Mouse (Mus musculus) gastrocnemius, postnatal 10 days (tissue): ENCODE measurements around the gene Pabpc4. TPM values are rescaled to one million over a fixed set of nuclear protein-coding genes. Genes with fewer than 3 reads are reported as not detected.
"Not testable (repeated sequence)": the region's sequence is repeated elsewhere in the genome, so short reads cannot be mapped to it uniquely, and the experiment has no call there.

ENCODE experiments used
- DNase-seq: peaks from one replicate; pipeline ENCODE4 v3.0.0; 2021; ENCODE audit warnings: mixed read lengths
- total RNA-seq, 2 experiments: library from RNA; stranded (reverse); gene quantifications; 2 replicates each; pipeline ENCODE4 v1.2.3; 2021

Gene Pabpc4
- total RNA-seq, 2 experiments from 2014 or later, result 279 to 289 TPM

GRCm38 (mm10) chr4:123247147-123247880, 14.8 kb upstream of the Pabpc4 start:
- DNase-seq, result no peak

GRCm38 (mm10) chr4:123248971-123249567, 13.1 kb upstream of the Pabpc4 start:
- DNase-seq, result peak; percentile 73

GRCm38 (mm10) chr4:123252214-123252613, 9.9 kb upstream of the Pabpc4 start:
- DNase-seq, result peak; percentile 46

GRCm38 (mm10) chr4:123254617-123255016, 7.5 kb upstream of the Pabpc4 start:
- no peak for DNase-seq

GRCm38 (mm10) chr4:123260071-123260746, 1.9 kb upstream of the Pabpc4 start:
- DNase-seq, result no peak

- DNase-seq, result no peak
These were observed 8.9 kb downstream of the Pabpc4 start for GRCm38 (mm10) chr4:123271063-123271462.

GRCm38 (mm10) chr4:123280117-123280516, 18.0 kb downstream of the Pabpc4 start:
- no peak for DNase-seq

- DNase-seq, result peak; percentile 90
These were observed 20.3 kb downstream of the Pabpc4 start for GRCm38 (mm10) chr4:123282500-123282899.

GRCm38 (mm10) chr4:123282915-123283674, 20.9 kb downstream of the Pabpc4 start:
- peak; percentile 55 for DNase-seq

- not testable (repeated sequence) for DNase-seq
These were observed 21.5 kb downstream of the Pabpc4 start for GRCm38 (mm10) chr4:123283675-123284064.

GRCm38 (mm10) chr4:123284731-123285624, 22.8 kb downstream of the Pabpc4 start:
- no peak for DNase-seq

GRCm38 (mm10) chr4:123286790-123287189, 24.6 kb downstream of the Pabpc4 start:
- DNase-seq, result no peak

- DNase-seq, result no peak
These were observed 26.9 kb downstream of the Pabpc4 start for GRCm38 (mm10) chr4:123289038-123289437.

- DNase-seq, result no peak
These were observed 30.2 kb downstream of the Pabpc4 start for GRCm38 (mm10) chr4:123292390-123292789.

GRCm38 (mm10) chr4:123292989-123293388, 30.8 kb downstream of the Pabpc4 start:
- no peak for DNase-seq

- no peak for DNase-seq
These were observed 31.7 kb downstream of the Pabpc4 start for GRCm38 (mm10) chr4:123293661-123294443.

- not testable (repeated sequence) for DNase-seq
These were observed 32.9 kb downstream of the Pabpc4 start for GRCm38 (mm10) chr4:123295026-123295425.

- DNase-seq, result no peak
These were observed 33.5 kb downstream of the Pabpc4 start for GRCm38 (mm10) chr4:123295516-123296147.

GRCm38 (mm10) chr4:123296148-123296534, 34.0 kb downstream of the Pabpc4 start:
- DNase-seq, result no peak
